Mouse (Mus musculus) kidney, adult 9 months (tissue): ENCODE measurements around the gene Reln.

ENCODE experiments used
- DNase-seq: peaks from one replicate; pipeline ENCODE4 v3.0.0; 2022

The Reln gene

GRCm38 (mm10) chr5:22208311-22209021 is 136.0 kb downstream of the Reln start:
- DNase-seq, result no peak

DNA sequence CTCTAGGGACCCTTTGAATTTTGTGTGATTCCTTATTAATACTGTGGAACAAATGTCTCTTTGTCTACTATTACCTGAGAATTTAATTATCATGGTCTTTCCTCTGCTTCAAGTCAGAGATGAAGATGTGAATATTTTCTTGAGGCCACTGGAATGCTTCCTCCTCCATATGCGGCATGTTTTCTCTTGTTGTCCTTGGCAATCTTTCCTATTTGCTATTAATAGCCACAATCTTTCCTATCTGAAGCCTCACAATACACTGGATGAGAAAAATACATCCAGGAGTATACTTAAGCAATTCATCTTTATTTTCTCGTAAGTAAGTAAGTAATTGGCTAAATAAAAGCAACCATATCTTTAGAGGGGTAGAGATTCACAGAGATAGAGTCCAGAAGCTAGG is 146.6 kb downstream of the Reln start:
- DNase-seq, result no peak

DNA sequence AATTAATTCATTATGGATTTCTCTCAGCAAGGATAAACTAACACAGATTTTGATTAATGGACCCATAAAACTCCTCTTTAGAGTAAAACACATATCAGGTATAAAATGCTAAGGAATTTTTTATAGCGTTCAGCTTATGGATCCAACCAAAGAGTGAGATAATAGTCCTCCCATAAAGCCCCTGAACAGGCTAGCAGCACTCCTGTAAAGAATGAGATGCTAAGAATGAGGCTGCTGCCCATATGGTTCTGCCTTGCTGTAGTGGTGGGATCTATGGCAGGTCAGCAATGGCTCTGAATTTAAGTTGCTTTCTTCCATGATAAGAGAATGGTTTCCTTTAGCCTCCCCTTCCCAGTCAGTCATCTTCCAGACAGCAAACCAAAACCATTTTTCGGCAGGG is 147.6 kb downstream of the Reln start:
- no peak for DNase-seq

GRCm38 (mm10) chr5:22196476-22196875 is 148.0 kb downstream of the Reln start:
- DNase-seq, result no peak

DNA sequence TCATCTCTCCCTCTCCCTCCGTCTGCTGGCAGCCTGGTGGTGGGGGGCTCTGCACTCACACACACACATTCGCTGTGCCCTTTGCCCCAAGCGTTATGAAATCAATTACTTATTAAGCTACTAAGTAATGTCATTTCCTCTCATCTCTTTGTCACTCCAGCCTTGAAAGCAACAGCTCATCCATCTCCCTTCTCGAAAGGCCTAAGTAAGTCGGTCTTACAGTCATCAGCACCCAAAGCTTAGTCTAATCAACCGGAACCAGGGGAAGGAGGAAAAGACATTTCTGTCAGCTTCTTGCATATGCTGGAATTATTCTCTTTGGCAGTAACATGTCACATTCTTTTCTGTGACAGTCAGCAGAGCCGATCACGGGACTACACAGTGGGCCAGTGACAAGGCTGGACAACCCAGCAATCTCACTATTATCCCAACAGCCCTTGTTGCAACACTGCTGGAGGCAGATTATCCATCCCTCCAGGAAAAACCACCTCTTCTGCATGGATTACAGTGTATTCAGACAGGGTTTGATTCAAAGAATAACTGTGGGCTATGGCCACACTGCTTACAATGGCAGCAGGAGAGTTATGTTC is 149.1 kb downstream of the Reln start:
- DNase-seq, result no peak

DNA sequence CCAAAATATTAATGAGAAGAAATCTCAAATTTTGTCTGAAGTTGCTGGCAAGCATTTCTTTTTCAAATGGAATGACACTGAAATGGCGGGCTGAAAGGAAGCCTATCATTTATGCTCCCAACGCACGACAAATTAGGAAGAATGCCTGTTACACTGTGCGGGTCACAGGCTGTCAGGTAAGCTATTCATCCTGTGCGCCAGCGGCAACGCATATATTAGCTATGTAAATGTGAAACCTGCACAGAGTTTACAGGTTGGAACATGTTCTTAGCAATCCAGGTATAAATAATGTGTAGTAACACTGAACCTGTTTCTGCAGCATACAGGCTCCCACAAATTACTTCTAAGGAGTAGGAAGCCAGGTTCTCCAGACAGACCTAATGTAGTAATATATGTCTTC is 152.7 kb downstream of the Reln start:
- DNase-seq, result no peak

DNA sequence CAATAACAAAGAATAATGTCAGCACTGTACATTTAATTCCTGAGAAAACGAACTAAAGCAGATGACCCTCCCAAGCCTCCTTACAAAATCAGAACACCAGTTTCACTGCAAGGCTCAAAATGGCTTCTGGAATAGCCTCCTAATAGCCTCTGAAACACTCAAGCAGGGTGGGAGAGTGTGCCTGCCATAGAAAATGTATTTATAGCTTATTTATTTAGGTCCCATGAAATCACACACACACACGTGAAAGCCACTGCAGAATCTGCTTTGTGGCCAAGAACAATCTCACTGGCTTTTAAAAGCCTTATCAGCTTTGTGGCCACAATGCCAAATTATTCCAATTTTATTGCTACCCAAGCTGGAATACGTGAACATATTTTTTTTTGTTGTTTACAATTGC is 154.2 kb downstream of the Reln start:
- DNase-seq, result no peak

DNA sequence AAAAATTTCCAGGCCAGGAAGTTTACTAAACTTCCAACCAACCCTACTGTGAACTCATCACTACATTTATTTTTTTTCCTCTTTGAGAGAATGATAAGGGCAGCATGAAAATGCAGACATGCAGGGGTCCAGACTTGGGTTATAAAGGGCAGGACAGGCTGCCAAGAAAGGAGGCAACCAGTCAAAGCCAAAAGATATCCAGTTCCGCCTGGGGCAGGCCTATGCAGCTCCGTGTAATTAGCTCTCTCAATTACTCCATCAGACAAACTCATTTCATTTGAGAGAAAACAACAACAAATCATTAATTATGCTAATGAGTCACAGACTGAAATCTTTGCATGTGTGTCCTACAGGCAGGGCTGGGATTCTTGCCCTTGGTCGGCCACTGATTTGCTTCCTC is 156.9 kb downstream of the Reln start:
- DNase-seq, result no peak

- DNase-seq, result no peak
Observed at GRCm38 (mm10) chr5:22176480-22176879, 168.0 kb downstream of the Reln start.

- DNase-seq, result no peak
Observed at GRCm38 (mm10) chr5:22171336-22171735, 173.2 kb downstream of the Reln start.

GRCm38 (mm10) chr5:22164060-22164934 is 180.2 kb downstream of the Reln start:
- no peak for DNase-seq

- DNase-seq, result no peak
Observed at GRCm38 (mm10) chr5:22160935-22161334, 183.6 kb downstream of the Reln start.

DNA sequence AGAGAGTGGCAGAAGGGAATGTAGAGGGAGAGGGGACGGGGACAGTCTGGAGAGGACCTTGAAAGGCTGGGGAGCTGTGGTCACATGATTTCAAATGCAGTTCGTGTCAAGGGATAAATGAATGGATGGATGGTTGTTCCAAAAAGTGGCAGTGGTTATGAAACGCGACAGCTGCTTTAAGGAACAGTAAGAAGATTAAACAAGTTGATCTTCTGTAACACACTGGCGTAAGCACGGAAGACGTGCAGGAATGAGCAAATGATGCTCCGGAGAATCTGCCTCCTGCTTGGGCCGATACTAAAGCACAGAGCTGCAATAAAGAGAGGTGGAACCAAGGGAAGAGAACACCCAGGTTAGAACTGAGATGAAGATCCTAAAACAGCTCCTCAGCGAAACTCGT is 185.7 kb downstream of the Reln start:
- no peak for DNase-seq

- DNase-seq, result no peak
Observed at GRCm38 (mm10) chr5:22153601-22154000, 190.9 kb downstream of the Reln start.

GRCm38 (mm10) chr5:22141821-22142220 is 202.7 kb downstream of the Reln start:
- DNase-seq, result no peak

GRCm38 (mm10) chr5:22139015-22139414 is 205.5 kb downstream of the Reln start:
- DNase-seq, result no peak

- DNase-seq, result no peak
Observed at GRCm38 (mm10) chr5:22134402-22134801, 210.1 kb downstream of the Reln start.

- no peak for DNase-seq
Observed at GRCm38 (mm10) chr5:22131730-22132522, 212.6 kb downstream of the Reln start.

- no peak for DNase-seq
Observed at GRCm38 (mm10) chr5:22127583-22127982, 216.9 kb downstream of the Reln start.

GRCm38 (mm10) chr5:22119296-22119695 is 225.2 kb downstream of the Reln start:
- DNase-seq, result no peak

DNA sequence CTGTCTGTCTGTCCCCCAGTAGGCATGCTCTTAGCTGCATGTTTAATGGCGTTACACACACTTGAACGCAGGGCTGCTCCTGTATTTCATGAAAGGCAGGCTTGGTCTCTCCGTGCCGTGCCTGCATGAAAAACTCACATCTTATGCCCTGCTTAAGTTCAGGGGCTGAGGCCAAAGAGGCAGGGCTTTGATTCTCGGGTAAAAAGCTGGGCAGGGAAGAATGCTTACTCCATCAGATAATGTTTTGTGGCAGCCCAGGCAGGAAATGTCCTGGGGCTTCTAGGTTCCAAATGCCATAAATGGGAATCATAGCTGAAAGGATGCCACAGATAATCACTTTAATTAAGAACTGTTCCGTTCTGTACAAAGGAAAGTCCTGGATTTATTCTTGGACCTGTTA is 226.0 kb downstream of the Reln start:
- DNase-seq, result no peak

GRCm38 (mm10) chr5:22116922-22117321 is 227.6 kb downstream of the Reln start:
- no peak for DNase-seq
